Mouse (Mus musculus): ENCODE results near the gene Thsd7a.

GRCm38 (mm10) chr6:12478359-12478758, 270.9 kb downstream of the Thsd7a start:
- TF ChIP-seq POLR2A (IDR thresholded peaks at IDR 0.05; ENCODE audit: insufficient read depth, low read length) (no peak), CTCF (IDR thresholded peaks at IDR 0.05; ENCODE audit: low read depth, low read length) (no peak)

All from ES-Bruce4 (cell line).